Mouse (Mus musculus) heart, postnatal 0 days (tissue): ENCODE results near the gene Ube4b.

ENCODE experiments used
- CTCF ChIP-seq: IDR thresholded peaks from 2 replicates; pipeline ENCODE4 v1.5.1; 2016; ENCODE audit warnings: antibody characterized with exemption, control low read depth, low read depth
- EP300 ChIP-seq: IDR thresholded peaks from 2 replicates; pipeline ENCODE4 v1.6.1; 2016; ENCODE audit warnings: antibody characterized with exemption, low read depth

GRCm38 (mm10) chr4:149361051-149361450, 65.5 kb downstream of the Ube4b start:
- TF ChIP-seq CTCF (0 out of 2 replicates have a peak, but pooled peaks have one; percentile 6), EP300 (no peak)
